Mouse (Mus musculus): ENCODE data around the gene Gm47791. TPM values are rescaled to one million over a fixed set of nuclear protein-coding genes. Genes with fewer than 3 reads are reported as not detected.

The Gm47791 gene
- not detected in 2 replicates for polyA plus RNA-seq (2016; fragmentation: Nextera tagmentation; extraction: Ambion mirVana)

- 91% methylated on average over 15 of the region's 15 CpGs for WGBS
- Histone ChIP-seq H3K36me3 (replicated peaks) (no peaks in the 10 kb centered on the region; the same call in 1 of the 2 replicates), H3K4me1 (no peaks in the 10 kb centered on the region), H3K27me3 (replicated peaks; ENCODE audit: low read depth, poor library complexity, severe bottlenecking) (no peaks in the 10 kb centered on the region), H3K27ac (replicated peaks) (no peak within 1 kb of the TSS), H3K9me3 (no peaks in the 10 kb centered on the region), H3K4me3 (no peak within 1 kb of the TSS)
- no peak for DNase-seq (ENCODE audit: low spot score)
Observed at GRCm38 (mm10) chr1:82771022-82771586, at the start of gene Gm47791. Gm47791 (minus strand) TSS chr1:82771243.

GRCm38 (mm10) chr1:82820626-82821186 lies 49.7 kb upstream of the Gm47791 start:
- H3K4me3 ChIP-seq, result no peak overlapping the region
- no peaks in the 10 kb centered on the region for H3K27me3 ChIP-seq (replicated peaks; ENCODE audit: low read depth, poor library complexity, severe bottlenecking)
- H3K9me3 ChIP-seq, result no peaks in the 10 kb centered on the region
- peaks cover 10% of the 10 kb centered on the region for H3K4me1 ChIP-seq
- 82% methylated on average over 3 of the region's 3 CpGs for WGBS
- DNase-seq (ENCODE audit: low spot score), result no peak
- H3K36me3 ChIP-seq (replicated peaks), result no peaks in the 10 kb centered on the region
- no peak overlapping the region for H3K27ac ChIP-seq (replicated peaks)

- H3K9me3 ChIP-seq, result no peaks in the 10 kb centered on the region
- H3K36me3 ChIP-seq (replicated peaks), result no peaks in the 10 kb centered on the region
- DNase-seq (ENCODE audit: low spot score), result no peak
- H3K4me1 ChIP-seq, result peaks cover 10% of the 10 kb centered on the region
- 75% methylated on average over 15 of the region's 15 CpGs for WGBS
- no peaks in the 10 kb centered on the region for H3K27me3 ChIP-seq (replicated peaks; ENCODE audit: low read depth, poor library complexity, severe bottlenecking)
- H3K4me3 ChIP-seq, result no peak overlapping the region
- H3K27ac ChIP-seq (replicated peaks), result no peak overlapping the region
Observed at GRCm38 (mm10) chr1:82820179-82820578, 49.1 kb upstream of the Gm47791 start.

- DNase-seq (ENCODE audit: low spot score), result no peak
- Histone ChIP-seq H3K27me3 (replicated peaks; ENCODE audit: low read depth, poor library complexity, severe bottlenecking) (no peaks in the 10 kb centered on the region), H3K27ac (replicated peaks) (no peak overlapping the region), H3K4me3 (no peak overlapping the region), H3K9me3 (no peaks in the 10 kb centered on the region), H3K4me1 (peaks cover 10% of the 10 kb centered on the region), H3K36me3 (replicated peaks) (no peaks in the 10 kb centered on the region)
- 61% methylated on average over 10 of the region's 10 CpGs for WGBS
Observed at GRCm38 (mm10) chr1:82819366-82819765, 48.3 kb upstream of the Gm47791 start.

- H3K4me1 ChIP-seq, result peaks cover 10% of the 10 kb centered on the region
- H3K36me3 ChIP-seq (replicated peaks), result no peaks in the 10 kb centered on the region
- H3K27ac ChIP-seq (replicated peaks), result no peak overlapping the region; the same call in 1 of the 2 replicates
- H3K4me3 ChIP-seq, result no peak overlapping the region
- WGBS, result 80% methylated on average over 17 of the region's 17 CpGs
- no peaks in the 10 kb centered on the region for H3K27me3 ChIP-seq (replicated peaks; ENCODE audit: low read depth, poor library complexity, severe bottlenecking)
- no peaks in the 10 kb centered on the region for H3K9me3 ChIP-seq
- no peak for DNase-seq (ENCODE audit: low spot score)
Observed at GRCm38 (mm10) chr1:82815941-82816716, 45.1 kb upstream of the Gm47791 start.

- no peaks in the 10 kb centered on the region for H3K9me3 ChIP-seq
- H3K36me3 ChIP-seq (replicated peaks), result no peaks in the 10 kb centered on the region
- H3K27me3 ChIP-seq (replicated peaks; ENCODE audit: low read depth, poor library complexity, severe bottlenecking), result no peaks in the 10 kb centered on the region
- H3K27ac ChIP-seq (replicated peaks), result no peak overlapping the region
- no peak overlapping the region for H3K4me3 ChIP-seq
- WGBS, result 66% methylated on average over 1 of the region's 1 CpGs
- no peak for DNase-seq (ENCODE audit: low spot score)
- H3K4me1 ChIP-seq, result no peaks in the 10 kb centered on the region
Observed at GRCm38 (mm10) chr1:82811766-82812165, 40.7 kb upstream of the Gm47791 start.

- H3K4me3 ChIP-seq, result no peak overlapping the region
- H3K27ac ChIP-seq (replicated peaks), result no peak overlapping the region
- no peaks in the 10 kb centered on the region for H3K36me3 ChIP-seq (replicated peaks)
- WGBS, result 60% methylated on average over 3 of the region's 3 CpGs
- no peak for DNase-seq (ENCODE audit: low spot score)
- no peaks in the 10 kb centered on the region for H3K27me3 ChIP-seq (replicated peaks; ENCODE audit: low read depth, poor library complexity, severe bottlenecking)
- no peaks in the 10 kb centered on the region for H3K4me1 ChIP-seq
- H3K9me3 ChIP-seq, result no peaks in the 10 kb centered on the region
Observed at GRCm38 (mm10) chr1:82808564-82808963, 37.5 kb upstream of the Gm47791 start.

- H3K4me1 ChIP-seq, result no peaks in the 10 kb centered on the region
- no peak overlapping the region for H3K4me3 ChIP-seq
- no peaks in the 10 kb centered on the region for H3K27me3 ChIP-seq (replicated peaks; ENCODE audit: low read depth, poor library complexity, severe bottlenecking)
- no peak for DNase-seq (ENCODE audit: low spot score)
- H3K9me3 ChIP-seq, result no peaks in the 10 kb centered on the region
- H3K36me3 ChIP-seq (replicated peaks), result no peaks in the 10 kb centered on the region
- WGBS, result 90% methylated on average over 7 of the region's 7 CpGs
- H3K27ac ChIP-seq (replicated peaks), result no peak overlapping the region
Observed at GRCm38 (mm10) chr1:82807206-82807605, 36.2 kb upstream of the Gm47791 start.

GRCm38 (mm10) chr1:82806391-82806790 lies 35.3 kb upstream of the Gm47791 start:
- Histone ChIP-seq H3K27ac (replicated peaks) (no peak overlapping the region), H3K36me3 (replicated peaks) (no peaks in the 10 kb centered on the region), H3K9me3 (no peaks in the 10 kb centered on the region), H3K27me3 (replicated peaks; ENCODE audit: low read depth, poor library complexity, severe bottlenecking) (no peaks in the 10 kb centered on the region), H3K4me1 (no peaks in the 10 kb centered on the region), H3K4me3 (no peak overlapping the region)
- no peak for DNase-seq (ENCODE audit: low spot score)
- 83% methylated on average over 8 of the region's 8 CpGs for WGBS

GRCm38 (mm10) chr1:82804059-82804458 lies 33.0 kb upstream of the Gm47791 start:
- no peak for DNase-seq (ENCODE audit: low spot score)
- Histone ChIP-seq H3K9me3 (no peaks in the 10 kb centered on the region), H3K36me3 (replicated peaks) (no peaks in the 10 kb centered on the region), H3K4me1 (no peaks in the 10 kb centered on the region), H3K27me3 (replicated peaks; ENCODE audit: low read depth, poor library complexity, severe bottlenecking) (no peaks in the 10 kb centered on the region), H3K27ac (replicated peaks) (no peak overlapping the region), H3K4me3 (no peak overlapping the region)
- 95% methylated on average over 1 of the region's 1 CpGs for WGBS

- Histone ChIP-seq H3K9me3 (no peaks in the 10 kb centered on the region), H3K36me3 (replicated peaks) (no peaks in the 10 kb centered on the region), H3K27me3 (replicated peaks; ENCODE audit: low read depth, poor library complexity, severe bottlenecking) (no peaks in the 10 kb centered on the region), H3K4me3 (no peak overlapping the region), H3K4me1 (no peaks in the 10 kb centered on the region), H3K27ac (replicated peaks) (no peak overlapping the region)
- DNase-seq (ENCODE audit: low spot score), result peak; percentile 19
- WGBS, result 74% methylated on average over 7 of the region's 7 CpGs
Observed at GRCm38 (mm10) chr1:82803608-82804007, 32.6 kb upstream of the Gm47791 start.

GRCm38 (mm10) chr1:82801105-82801783 lies 30.2 kb upstream of the Gm47791 start:
- 87% methylated on average over 12 of the region's 12 CpGs for WGBS
- H3K9me3 ChIP-seq, result no peaks in the 10 kb centered on the region
- no peaks in the 10 kb centered on the region for H3K27me3 ChIP-seq (replicated peaks; ENCODE audit: low read depth, poor library complexity, severe bottlenecking)

More at GRCm38 (mm10) chr1:82801105-82801783, 30.2 kb upstream of the Gm47791 start:
- H3K4me3 ChIP-seq, result no peak overlapping the region
- H3K4me1 ChIP-seq, result 0 out of 2 replicates have a peak, but pooled peaks cover under 1% of the 10 kb centered on the region
- H3K36me3 ChIP-seq (replicated peaks), result no peaks in the 10 kb centered on the region
- H3K27ac ChIP-seq (replicated peaks), result no peak overlapping the region
- no peak for DNase-seq (ENCODE audit: low spot score)

Data from embryonic facial prominence, embryonic 10.5 days (tissue).